Mouse (Mus musculus) intestine, embryonic 14.5 days (tissue): Measurements from ENCODE around the gene Gm38655. TPM values are rescaled to one million over a fixed set of nuclear protein-coding genes. Genes with fewer than 3 reads are reported as not detected.

Experiments used
- ATAC-seq: fragments of 200-750 bp; cut with Nextera tagmentation; replicated peaks from 2 replicates; pipeline ENCODE4 v1.8.0; 2017; ENCODE audit warnings: low read depth, moderate number of reproducible peaks, moderate TSS enrichment, moderate library complexity; ENCODE audit not compliant: low FRiP score, low TSS enrichment
- DNase-seq: peaks from one replicate; pipeline ENCODE4 v3.0.0-alpha.2; 2018; ENCODE audit warnings: low spot score
- H3K27ac ChIP-seq: fragments of 300-500 bp; sonication (generic); 2 replicates; pipeline ENCODE4 v1.5.1; 2014; ENCODE audit warnings: low read depth, mild to moderate bottlenecking, control low read depth
- H3K27me3 ChIP-seq: fragments of 300-500 bp; sonication (generic); replicated peaks from 2 replicates; pipeline ENCODE4 v1.6.1; 2014; ENCODE audit warnings: low read length, control low read depth; ENCODE audit not compliant: control insufficient read depth, insufficient read depth
- H3K36me3 ChIP-seq: fragments of 300-500 bp; sonication (generic); 2 replicates; pipeline ENCODE4 v1.6.1; 2014; ENCODE audit warnings: low read length, control low read depth; ENCODE audit not compliant: control insufficient read depth, insufficient read depth
- H3K4me1 ChIP-seq: fragments of 300-500 bp; sonication (generic); replicated peaks from 2 replicates; pipeline ENCODE4 v1.6.1; 2014; ENCODE audit warnings: low read length, control low read depth, mixed read lengths; ENCODE audit not compliant: control insufficient read depth, insufficient read depth
- H3K4me2 ChIP-seq: fragments of 300-500 bp; sonication (generic); 2 replicates; pipeline ENCODE4 v1.6.1; 2014; ENCODE audit warnings: low read length
- H3K4me3 ChIP-seq: fragments of 300-500 bp; sonication (generic); 2 replicates; pipeline ENCODE4 v1.5.1; 2014; ENCODE audit warnings: low read depth, low read length, control low read depth, mixed read lengths
- H3K9ac ChIP-seq: fragments of 300-500 bp; sonication (generic); 2 replicates; pipeline ENCODE4 v1.6.1; 2014; ENCODE audit warnings: mild to moderate bottlenecking, low read length
- H3K9me3 ChIP-seq: fragments of 300-500 bp; sonication (generic); 2 replicates; pipeline ENCODE4 v1.6.1; 2016; ENCODE audit warnings: low read length, control low read depth; ENCODE audit not compliant: control insufficient read depth
- WGBS: fragments of 180-500 bp; shearing (Covaris S2); extraction: QIAGEN DNeasy Blood & Tissue Kit; methylation state at CpG from one replicate; pipeline ENCODE4 v1.1.7; 2014; 5-methylcytosine and 5-hydroxymethylcytosine counted together
- polyA plus RNA-seq: library from polyadenylated mRNA; unstranded; fragments of >200 nt; fragmentation: Nextera tagmentation; extraction: Ambion mirVana; gene quantifications from 2 replicates; pipeline ENCODE4 v1.2.1, GENCODE M21; 2014

Gm38655 gene
- polyA plus RNA-seq, 1 experiment from 2014 or later, result 0.41 TPM

DNA sequence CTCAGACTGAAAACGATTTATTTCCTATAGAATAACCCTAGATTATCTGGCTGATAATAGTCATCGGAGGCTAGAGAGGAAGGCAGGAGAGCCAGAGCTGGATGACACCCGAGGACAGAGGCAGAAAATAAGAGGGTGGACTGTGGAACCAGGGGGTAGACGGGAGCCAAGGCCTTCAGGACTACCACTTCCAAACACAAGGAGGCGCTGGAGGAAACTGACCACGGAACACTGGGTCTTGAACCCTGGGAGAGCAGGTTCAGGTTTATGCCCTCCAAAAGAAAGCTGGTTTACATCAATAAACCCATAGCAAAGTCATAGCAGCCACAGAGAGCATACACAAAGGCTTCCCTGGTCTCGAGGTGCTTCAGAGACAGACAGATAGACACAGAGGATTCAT lies 51.3 kb downstream of the Gm38655 start:
- peak; percentile 65 for DNase-seq
- WGBS, result 25% methylated on average over 7 of the region's 7 CpGs

More for the DNA sequence above, 51.3 kb downstream of the Gm38655 start:
- no peak for ATAC-seq
- Histone ChIP-seq H3K4me3 (no peak overlapping the region), H3K4me1 (no peaks in the 10 kb centered on the region), H3K36me3 (no peaks in the 10 kb centered on the region), H3K27me3 (no peaks in the 10 kb centered on the region), H3K9ac (no peak overlapping the region), H3K4me2 (no peak overlapping the region), H3K9me3 (no peaks in the 10 kb centered on the region), H3K27ac (no peak overlapping the region)

Other genes starting within 250 kb of the Gm38655 start
- gene Mapk8ip3, start 238.5 kb downstream of the Gm38655 start, polyA plus RNA-seq, result 36.0 and 40.7 TPM in 2 replicates
- gene Jpt2, start 214.8 kb downstream of the Gm38655 start, polyA plus RNA-seq, result 125 and 143 TPM in 2 replicates
- 7.1 and 8.8 TPM in 2 replicates for gene Cramp1l, start 159.7 kb downstream of the Gm38655 start, polyA plus RNA-seq
- 16.3 and 16.9 TPM in 2 replicates for gene Ift140, start 159.4 kb downstream of the Gm38655 start, polyA plus RNA-seq
- gene Tmem204, start 91.9 kb downstream of the Gm38655 start, polyA plus RNA-seq, result 23.5 and 24.2 TPM in 2 replicates
- gene Telo2, start 59.5 kb downstream of the Gm38655 start, polyA plus RNA-seq, result 36.7 and 42.3 TPM in 2 replicates
- not detected in 2 replicates for gene Ptx4, start 54.7 kb downstream of the Gm38655 start, polyA plus RNA-seq
- gene Clcn7, start 42.1 kb downstream of the Gm38655 start, polyA plus RNA-seq, result 20.0 and 22.0 TPM in 2 replicates
- gene Ccdc154, start 13.0 kb downstream of the Gm38655 start, polyA plus RNA-seq, result 0.07 TPM in 2 replicates
- 36.9 and 37.1 TPM in 2 replicates for gene BC003965, start 9.1 kb upstream of the Gm38655 start, polyA plus RNA-seq
- gene Unkl, start 12.9 kb upstream of the Gm38655 start, polyA plus RNA-seq, result 4.8 and 6.2 TPM in 2 replicates
- 36.4 and 41.8 TPM in 2 replicates for gene Gnptg, start 64.7 kb upstream of the Gm38655 start, polyA plus RNA-seq
- 45.1 and 47.4 TPM in 2 replicates for gene Tsr3, start 64.7 kb upstream of the Gm38655 start, polyA plus RNA-seq
- gene Baiap3, start 80.9 kb upstream of the Gm38655 start, polyA plus RNA-seq, result 2.9 and 4.0 TPM in 2 replicates
- 579 and 640 TPM in 2 replicates for gene Ube2i, start 99.2 kb upstream of the Gm38655 start, polyA plus RNA-seq
- gene Prss34, start 122.9 kb upstream of the Gm38655 start, polyA plus RNA-seq, result 0.39 TPM in 1 of 2 replicates, not detected in the other
- not detected in 2 replicates for gene Prss28, start 133.2 kb upstream of the Gm38655 start, polyA plus RNA-seq
- gene Prss29, start 143.2 kb upstream of the Gm38655 start, polyA plus RNA-seq, result not detected in 2 replicates
- not detected in 2 replicates for gene Tpsab1, start 170.1 kb upstream of the Gm38655 start, polyA plus RNA-seq
- 0.66 and 0.89 TPM in 2 replicates for gene Tpsb2, start 190.8 kb upstream of the Gm38655 start, polyA plus RNA-seq
- gene Tpsg1, start 193.8 kb upstream of the Gm38655 start, polyA plus RNA-seq, result 2.1 and 6.3 TPM in 2 replicates